Mouse (Mus musculus): ENCODE data around the gene Mrgpre. TPM values are rescaled to one million over a fixed set of nuclear protein-coding genes. Genes with fewer than 3 reads are reported as not detected.

Mrgpre gene
- polyA plus RNA-seq, 1 experiment from 2014 or later: 0.55 TPM

DNA sequence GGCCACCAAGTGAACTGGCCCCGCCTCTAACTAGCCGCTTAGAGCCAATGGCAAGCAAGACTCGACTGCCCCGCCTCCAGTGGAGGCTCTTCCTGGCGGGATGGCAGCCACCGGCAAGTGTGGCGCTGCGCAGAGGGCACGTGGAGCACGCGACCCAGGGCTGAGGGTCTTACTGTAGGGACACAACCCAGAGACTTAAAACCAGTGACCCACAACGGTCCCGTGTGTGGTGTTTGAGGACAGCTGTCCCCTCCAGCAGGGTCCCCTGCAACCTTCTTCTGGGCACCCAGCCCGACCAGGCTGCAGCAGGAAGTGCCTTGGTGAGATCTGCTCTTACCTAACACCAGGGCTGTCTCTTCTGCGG is 27.3 kb downstream of the Mrgpre start:
- Histone ChIP-seq H3K4me3 (ENCODE audit: low read depth, low read length) (peak overlapping the region; percentile 32), H3K4me2 (replicated peaks; ENCODE audit: low read depth) (peak overlapping the region; percentile 68), H3K27me3 (ENCODE audit: control insufficient read depth, insufficient read depth, low read length) (peaks cover 3% of the 10 kb centered on the region), H3K27ac (replicated peaks) (no peak overlapping the region), H3K36me3 (ENCODE audit: control insufficient read depth, insufficient read depth, low read length) (no peaks in the 10 kb centered on the region), H3K4me1 (replicated peaks; ENCODE audit: control insufficient read depth, insufficient read depth) (no peaks in the 10 kb centered on the region), H3K9ac (ENCODE audit: low read length) (peak overlapping the region; percentile 38), H3K9me3 (ENCODE audit: control insufficient read depth, low read length) (no peaks in the 10 kb centered on the region)
- TF ChIP-seq EP300 (optimal IDR thresholded peaks at IDR 0.05): no peak
- TF ChIP-seq CTCF (IDR thresholded peaks at IDR 0.05; ENCODE audit: low read depth): peak; percentile 37
- peak; percentile 89 for ATAC-seq (ENCODE audit: low FRiP score, low TSS enrichment)
- peak; percentile 86 for DNase-seq (ENCODE audit: low spot score)
- 1% methylated on average over 15 of the region's 15 CpGs for WGBS

DNA sequence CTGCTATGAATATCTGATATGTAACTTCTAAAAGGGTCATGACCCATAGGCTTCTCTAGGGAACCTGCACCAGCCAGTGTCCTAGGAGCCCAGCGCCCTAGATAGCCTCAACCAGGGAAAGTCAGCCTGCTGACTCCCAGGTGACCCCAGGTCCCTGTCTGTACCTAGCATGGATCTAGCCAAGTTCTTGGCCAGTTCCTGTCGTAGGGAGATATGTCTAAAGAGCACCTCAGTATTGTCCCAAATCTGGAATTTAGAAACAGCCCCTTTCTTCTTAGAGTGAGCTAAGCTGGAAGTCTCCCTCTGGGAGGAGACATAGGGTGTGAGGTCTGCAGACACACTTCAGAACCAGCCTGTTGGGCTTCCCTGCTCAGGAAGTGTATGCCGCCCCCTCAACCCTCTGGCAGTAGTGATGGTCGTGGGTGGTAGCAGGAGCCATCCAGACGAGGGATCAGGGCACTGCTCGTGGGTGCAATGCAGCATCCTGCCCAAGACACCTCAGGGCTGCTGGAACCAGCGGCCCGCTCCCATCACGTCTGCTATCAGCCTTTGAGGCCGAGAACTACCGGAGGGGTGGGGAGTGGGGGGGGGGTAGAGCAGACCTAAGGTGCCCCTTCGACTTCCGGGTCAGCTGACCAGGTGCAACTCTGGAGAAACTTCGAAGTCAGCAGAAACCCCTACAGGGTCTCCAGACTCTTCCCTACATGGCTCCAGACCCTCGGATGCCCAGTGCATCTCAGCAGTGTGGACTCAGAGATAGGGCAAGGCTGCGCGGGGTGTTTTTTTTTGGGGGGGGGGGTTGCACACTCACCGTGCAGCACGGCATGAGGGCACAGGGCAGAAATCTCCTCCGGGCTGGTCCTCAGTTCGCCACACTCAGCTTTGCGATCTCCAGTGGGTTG is 27.9 kb downstream of the Mrgpre start, which contains the start of gene Osbpl5:
TSS of gene Osbpl5 (minus strand) at position 861 of the 902 bp plus-strand sequence.
- Histone ChIP-seq H3K27ac (replicated peaks) (no peak within 1 kb of the TSS), H3K36me3 (ENCODE audit: control insufficient read depth, insufficient read depth, low read length) (no peaks in the 10 kb centered on the region), H3K27me3 (ENCODE audit: control insufficient read depth, insufficient read depth, low read length) (peaks cover 3% of the 10 kb centered on the region), H3K9ac (ENCODE audit: low read length) (peak within 1 kb of the TSS; percentile 38), H3K4me2 (replicated peaks; ENCODE audit: low read depth) (peak within 1 kb of the TSS; percentile 68), H3K4me1 (replicated peaks; ENCODE audit: control insufficient read depth, insufficient read depth) (no peaks in the 10 kb centered on the region), H3K9me3 (ENCODE audit: control insufficient read depth, low read length) (no peaks in the 10 kb centered on the region), H3K4me3 (ENCODE audit: low read depth, low read length) (peak within 1 kb of the TSS; percentile 32)
- DNase-seq (ENCODE audit: low spot score): no peak
- WGBS: 26% methylated on average over 22 of the region's 22 CpGs
- TF ChIP-seq EP300 (optimal IDR thresholded peaks at IDR 0.05) (no peak), CTCF (IDR thresholded peaks at IDR 0.05; ENCODE audit: low read depth) (no peak)
- no peak for ATAC-seq (ENCODE audit: low FRiP score, low TSS enrichment)

DNA sequence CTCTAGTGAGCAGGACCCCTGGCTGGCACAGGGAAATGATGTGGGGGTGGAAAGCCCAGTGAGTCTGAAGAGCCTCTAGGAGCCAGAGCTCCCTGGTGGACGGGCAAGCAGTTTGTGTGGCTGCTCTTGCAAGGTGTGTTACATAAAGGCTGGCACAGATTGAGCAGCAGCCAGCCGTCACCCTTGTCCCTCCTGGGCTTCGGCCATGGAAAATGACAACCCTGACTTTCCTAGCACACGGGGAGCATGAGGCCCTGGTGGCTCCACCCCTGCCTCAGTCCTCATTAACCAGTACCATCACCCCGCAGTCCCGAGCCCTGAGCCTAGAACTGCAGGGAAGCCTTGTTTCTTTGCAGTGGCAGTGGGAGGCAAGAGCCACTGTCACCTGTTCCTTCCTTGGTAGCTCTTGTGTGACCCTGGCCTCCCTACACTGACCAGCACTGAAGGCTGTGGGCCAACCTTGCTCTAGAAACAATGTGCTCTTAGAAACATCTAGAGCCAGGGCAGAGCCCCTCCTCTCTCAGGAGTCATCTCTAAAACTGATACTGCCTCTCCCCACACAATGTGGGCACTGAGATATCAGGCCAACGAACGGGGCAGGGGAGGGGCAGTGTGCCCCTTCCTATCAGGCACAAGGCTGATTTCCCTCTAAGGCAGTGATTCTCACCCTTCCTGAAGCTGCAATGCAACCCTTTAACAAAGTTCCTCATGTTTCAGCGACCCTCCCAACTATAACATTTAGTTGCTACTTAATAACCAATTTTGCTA is 28.8 kb downstream of the Mrgpre start:
- DNase-seq (ENCODE audit: low spot score) (no peak), ATAC-seq (ENCODE audit: low FRiP score, low TSS enrichment) (no peak)
- Histone ChIP-seq H3K4me3 (ENCODE audit: low read depth, low read length) (no peak overlapping the region), H3K9me3 (ENCODE audit: control insufficient read depth, low read length) (no peaks in the 10 kb centered on the region), H3K27ac (replicated peaks) (no peak overlapping the region), H3K9ac (ENCODE audit: low read length) (no peak overlapping the region), H3K4me2 (replicated peaks; ENCODE audit: low read depth) (no peak overlapping the region), H3K4me1 (replicated peaks; ENCODE audit: control insufficient read depth, insufficient read depth) (no peaks in the 10 kb centered on the region), H3K27me3 (ENCODE audit: control insufficient read depth, insufficient read depth, low read length) (peaks cover 3% of the 10 kb centered on the region), H3K36me3 (ENCODE audit: control insufficient read depth, insufficient read depth, low read length) (no peaks in the 10 kb centered on the region)
- TF ChIP-seq EP300 (optimal IDR thresholded peaks at IDR 0.05) (no peak), CTCF (IDR thresholded peaks at IDR 0.05; ENCODE audit: low read depth) (no peak)
- 79% methylated on average over 9 of the region's 9 CpGs for WGBS

DNA sequence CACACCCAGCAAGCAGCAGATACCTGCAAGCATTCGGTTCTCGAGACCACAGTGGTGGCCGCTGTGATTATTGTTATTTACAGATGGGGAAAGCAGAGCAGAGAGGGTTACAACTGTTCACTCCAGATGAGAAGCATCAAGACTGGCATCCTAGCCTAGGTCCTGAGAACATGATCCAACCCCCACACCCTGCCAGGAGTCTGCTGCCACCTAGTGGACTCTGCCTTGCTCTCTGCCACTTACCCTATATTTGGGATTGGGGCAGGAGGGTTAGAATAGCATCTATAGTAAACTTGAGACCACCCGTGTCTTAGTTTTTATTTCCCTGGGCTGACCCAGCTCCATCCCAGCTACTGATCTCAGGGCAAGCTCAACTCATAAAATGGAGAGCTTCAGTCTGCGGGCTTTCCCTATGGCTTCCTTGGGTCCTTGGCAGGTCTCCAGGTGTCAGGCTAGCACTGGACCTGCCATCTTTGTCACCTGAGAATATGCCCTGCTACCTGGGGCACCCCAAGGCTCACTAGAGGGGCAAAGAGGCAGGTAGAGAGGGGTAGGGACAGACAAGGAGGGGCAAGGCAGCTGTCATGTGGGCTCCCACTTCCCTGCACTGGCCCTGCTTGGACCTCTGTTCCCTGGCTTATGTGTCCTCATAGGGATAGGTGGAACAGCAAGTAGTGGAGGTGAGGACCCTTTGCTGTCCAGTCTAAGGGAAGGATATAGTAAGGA is 30.1 kb downstream of the Mrgpre start:
- Histone ChIP-seq H3K4me3 (ENCODE audit: low read depth, low read length) (no peak overlapping the region), H3K4me1 (replicated peaks; ENCODE audit: control insufficient read depth, insufficient read depth) (no peaks in the 10 kb centered on the region), H3K9me3 (ENCODE audit: control insufficient read depth, low read length) (no peaks in the 10 kb centered on the region), H3K4me2 (replicated peaks; ENCODE audit: low read depth) (no peak overlapping the region), H3K27ac (replicated peaks) (no peak overlapping the region), H3K36me3 (ENCODE audit: control insufficient read depth, insufficient read depth, low read length) (no peaks in the 10 kb centered on the region), H3K9ac (ENCODE audit: low read length) (no peak overlapping the region), H3K27me3 (ENCODE audit: control insufficient read depth, insufficient read depth, low read length) (peaks cover 3% of the 10 kb centered on the region)
- DNase-seq (ENCODE audit: low spot score) (peak; percentile 69), ATAC-seq (ENCODE audit: low FRiP score, low TSS enrichment) (no peak)
- WGBS: 25% methylated on average over 5 of the region's 5 CpGs
- TF ChIP-seq EP300 (optimal IDR thresholded peaks at IDR 0.05): no peak
- peak; percentile 91 for TF ChIP-seq CTCF (IDR thresholded peaks at IDR 0.05; ENCODE audit: low read depth)

DNA sequence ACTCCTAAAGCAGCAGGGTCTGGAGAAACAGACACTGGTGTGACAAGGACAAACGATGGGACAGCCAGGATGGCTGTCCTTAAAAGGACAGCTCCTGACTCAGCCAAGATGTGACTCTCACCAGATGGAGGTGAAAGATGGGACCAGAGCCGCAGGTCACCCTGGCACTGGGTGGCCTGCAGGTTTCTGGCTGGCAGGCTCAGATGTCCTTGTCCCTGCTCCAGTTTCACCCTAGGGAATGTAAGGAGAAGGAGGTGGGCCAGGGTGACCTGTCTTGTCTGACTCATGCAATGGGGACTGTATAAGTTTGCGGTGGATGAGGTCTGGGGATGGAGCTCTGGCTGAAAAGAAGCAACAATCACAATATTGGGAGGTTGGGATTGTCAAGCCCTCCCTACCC is 31.7 kb downstream of the Mrgpre start:
- H3K27ac ChIP-seq (replicated peaks): no peak overlapping the region
- no peak overlapping the region for H3K4me3 ChIP-seq (ENCODE audit: low read depth, low read length)
- ATAC-seq (ENCODE audit: low FRiP score, low TSS enrichment): no peak
- peaks cover 3% of the 10 kb centered on the region for H3K27me3 ChIP-seq (ENCODE audit: control insufficient read depth, insufficient read depth, low read length)
- no peak overlapping the region for H3K9ac ChIP-seq (ENCODE audit: low read length)
- no peaks in the 10 kb centered on the region for H3K4me1 ChIP-seq (replicated peaks; ENCODE audit: control insufficient read depth, insufficient read depth)
- no peak for DNase-seq (ENCODE audit: low spot score)
- H3K4me2 ChIP-seq (replicated peaks; ENCODE audit: low read depth): no peak overlapping the region
- no peaks in the 10 kb centered on the region for H3K36me3 ChIP-seq (ENCODE audit: control insufficient read depth, insufficient read depth, low read length)
- no peaks in the 10 kb centered on the region for H3K9me3 ChIP-seq (ENCODE audit: control insufficient read depth, low read length)
- WGBS: 86% methylated on average over 3 of the region's 3 CpGs
- TF ChIP-seq CTCF (IDR thresholded peaks at IDR 0.05; ENCODE audit: low read depth): no peak
